In genomic region chr2:158409595-158410021, GRCm38 (mm10) we compare ENCODE assay signal across 8 mouse cellular contexts. TPM values are rescaled to one million over a fixed set of nuclear protein-coding genes. Genes with fewer than 3 reads are reported as not detected.
A peak's percentile ranks its signal among the peaks of the same experiment; 100 is the strongest.
DNase-seq lines count a peak whose midpoint lies in the region; ATAC-seq and TF ChIP-seq lines count a peak whose summit lies in the region.

Ralgapb (plus strand) TSS chr2:158409848.

- H3K4me2 ChIP-seq in heart, embryonic 12.5 days, result peak within 1 kb of the TSS; percentile 97
- peak within 1 kb of the TSS; percentile 87 for H3K4me2 ChIP-seq in kidney, postnatal 0 days (ENCODE audit: low read length)
- H3K4me2 ChIP-seq in liver, embryonic 11.5 days, result peak within 1 kb of the TSS; percentile 84
- peak within 1 kb of the TSS; percentile 83 for H3K4me2 ChIP-seq in stomach, embryonic 14.5 days (replicated peaks; ENCODE audit: low read depth, low read length)

- ATAC-seq in erythroid progenitor cell, adult 5-6 weeks (replicated peaks; ENCODE audit: low FRiP score, poor library complexity, severe bottlenecking), result peak; percentile 95
- peak; percentile 92 for ATAC-seq in heart, embryonic 12.5 days (ENCODE audit: insufficient number of reproducible peaks, low FRiP score)
- peak; percentile 91 for ATAC-seq in kidney, postnatal 0 days (replicated peaks; ENCODE audit: low FRiP score, low read depth)
- peak; percentile 85 for ATAC-seq in liver, embryonic 11.5 days (replicated peaks; ENCODE audit: low FRiP score)
- peak; percentile 89 for ATAC-seq in stomach, embryonic 14.5 days (ENCODE audit: insufficient number of reproducible peaks, insufficient read depth, low FRiP score, low read depth)

- DNase-seq in CD4-positive helper T cell, adult 2 months (ENCODE audit: low read depth, low spot score), result peak; percentile 99
- peak; percentile 96 for DNase-seq in brain, embryonic 18.5 days (ENCODE audit: low read depth, low spot score)
- peak; percentile 99 for DNase-seq in kidney, postnatal 0 days (ENCODE audit: low spot score)
- peak; percentile 98 for DNase-seq in liver, embryonic 11.5 days (ENCODE audit: low spot score)
- peak; percentile 100 for DNase-seq in naive thymus-derived CD4-positive, alpha-beta T cell, adult 2 months (ENCODE audit: low read depth)

- peak within 1 kb of the TSS; percentile 99 for H3K4me3 ChIP-seq in heart, embryonic 12.5 days
- peak within 1 kb of the TSS; percentile 83 for H3K4me3 ChIP-seq in kidney, postnatal 0 days (replicated peaks; ENCODE audit: low read depth, low read length)
- H3K4me3 ChIP-seq in liver, embryonic 11.5 days (ENCODE audit: low read depth, low read length), result peak within 1 kb of the TSS; percentile 88
- H3K4me3 ChIP-seq in stomach, embryonic 14.5 days (ENCODE audit: low read depth, low read length), result peak within 1 kb of the TSS; percentile 95

- TF ChIP-seq CTCF in kidney, postnatal 0 days (IDR thresholded peaks at IDR 0.05; ENCODE audit: low read depth), result peak; percentile 75

- peak within 1 kb of the TSS; percentile 96 for H3K9ac ChIP-seq in heart, embryonic 12.5 days
- peak within 1 kb of the TSS; percentile 70 for H3K9ac ChIP-seq in kidney, postnatal 0 days (ENCODE audit: low read depth, low read length)
- H3K9ac ChIP-seq in liver, embryonic 11.5 days (ENCODE audit: low read depth, low read length), result peak within 1 kb of the TSS; percentile 66
- H3K9ac ChIP-seq in stomach, embryonic 14.5 days (replicated peaks; ENCODE audit: low read depth, low read length), result peak within 1 kb of the TSS; percentile 78

- no peaks in the 10 kb centered on the region for H3K9me3 ChIP-seq in heart, embryonic 12.5 days (replicated peaks)
- no peaks in the 10 kb centered on the region for H3K9me3 ChIP-seq in kidney, postnatal 0 days (replicated peaks; ENCODE audit: low read length)
- H3K9me3 ChIP-seq in liver, embryonic 11.5 days (ENCODE audit: control insufficient read depth, low read length), result no peaks in the 10 kb centered on the region
- no peaks in the 10 kb centered on the region for H3K9me3 ChIP-seq in stomach, embryonic 14.5 days (ENCODE audit: control insufficient read depth, low read depth, low read length)

- no peaks in the 10 kb centered on the region for H3K27me3 ChIP-seq in heart, embryonic 12.5 days (replicated peaks)
- no peaks in the 10 kb centered on the region for H3K27me3 ChIP-seq in kidney, postnatal 0 days (ENCODE audit: insufficient read depth, low read length)
- 0 out of 2 replicates have a peak, but pooled peaks cover 2% of the 10 kb centered on the region for H3K27me3 ChIP-seq in liver, embryonic 11.5 days (replicated peaks; ENCODE audit: control insufficient read depth, insufficient read depth, low read length)
- H3K27me3 ChIP-seq in stomach, embryonic 14.5 days (ENCODE audit: control insufficient read depth, insufficient read depth, low read length), result no peaks in the 10 kb centered on the region

- H3K36me3 ChIP-seq in heart, embryonic 12.5 days, result no peaks in the 10 kb centered on the region
- H3K36me3 ChIP-seq in kidney, postnatal 0 days (ENCODE audit: insufficient read depth, low read length), result no peaks in the 10 kb centered on the region
- no peaks in the 10 kb centered on the region for H3K36me3 ChIP-seq in liver, embryonic 11.5 days (ENCODE audit: control insufficient read depth, insufficient read depth, low read length)
- H3K36me3 ChIP-seq in stomach, embryonic 14.5 days (ENCODE audit: control insufficient read depth, insufficient read depth, low read length), result no peaks in the 10 kb centered on the region

- peaks cover 27% of the 10 kb centered on the region for H3K4me1 ChIP-seq in heart, embryonic 12.5 days (replicated peaks)
- H3K4me1 ChIP-seq in kidney, postnatal 0 days (replicated peaks; ENCODE audit: insufficient read depth, low read length), result 0 out of 2 replicates have a peak, but pooled peaks cover 4% of the 10 kb centered on the region
- H3K4me1 ChIP-seq in liver, embryonic 11.5 days (replicated peaks; ENCODE audit: control insufficient read depth, insufficient read depth, low read length), result peaks cover 30% of the 10 kb centered on the region
- H3K4me1 ChIP-seq in stomach, embryonic 14.5 days (ENCODE audit: control insufficient read depth, insufficient read depth, low read length), result peaks cover 9% of the 10 kb centered on the region

- peak within 1 kb of the TSS; percentile 83 for H3K27ac ChIP-seq in heart, embryonic 12.5 days (ENCODE audit: poor library complexity, severe bottlenecking)
- peak within 1 kb of the TSS; percentile 87 for H3K27ac ChIP-seq in kidney, postnatal 0 days
- peak within 1 kb of the TSS; percentile 41 for H3K27ac ChIP-seq in liver, embryonic 11.5 days (ENCODE audit: low read depth, low read length)
- H3K27ac ChIP-seq in stomach, embryonic 14.5 days (ENCODE audit: low read length), result peak within 1 kb of the TSS; percentile 84

- under 1% methylated on average over 45 of the region's 46 CpGs for WGBS in heart, embryonic 12.5 days
- WGBS in kidney, postnatal 0 days, result under 1% methylated on average over 46 of the region's 46 CpGs
- WGBS in liver, embryonic 11.5 days, result under 1% methylated on average over 38 of the region's 46 CpGs
- WGBS in stomach, embryonic 14.5 days, result 0% methylated on average over 45 of the region's 46 CpGs

RNA-seq across cellular contexts. Expression of gene Ralgapb, which starts in this region (rescaled TPM):
- total RNA-seq in erythroid progenitor cell, adult 5-6 weeks (2015; ENCODE audit: low replicate concordance), result 31.4 and 37.8 TPM in 2 replicates
- total RNA-seq in erythroid progenitor cell, adult 5-6 weeks (2017; ENCODE audit: low replicate concordance), result 24.9 and 29.8 TPM in 2 replicates
- polyA plus RNA-seq in heart, embryonic 12.5 days (2016; fragmentation: Nextera tagmentation; extraction: Ambion mirVana), result 12.8 and 15.8 TPM in 2 replicates
- polyA plus RNA-seq in kidney, postnatal 0 days (2015; fragmentation: Nextera tagmentation; extraction: Ambion mirVana), result 13.9 and 17.6 TPM in 2 replicates
- 11.6 and 14.3 TPM in 2 replicates for polyA plus RNA-seq in liver, embryonic 11.5 days (2014; fragmentation: Nextera tagmentation; extraction: Ambion mirVana)
- polyA plus RNA-seq in stomach, embryonic 14.5 days (2014; fragmentation: Nextera tagmentation; extraction: Ambion mirVana), result 26.8 and 26.9 TPM in 2 replicates

Comparison
In these comparisons a context has a peak if more than half of its experiments do, and no peak if none do; other contexts are left out.
1. Peak in every context shown above with its lines: DNase-seq, ATAC-seq, H3K4me3 ChIP-seq and H3K27ac ChIP-seq.